Mouse (Mus musculus) right cerebral cortex, postnatal 4 days (tissue): ENCODE results near the gene Zar1l.
"Not testable (repeated sequence)": the region's sequence is repeated elsewhere in the genome, so short reads cannot be mapped to it uniquely, and the experiment has no call there.

ENCODE experiments used
- DNase-seq: peaks from one replicate; pipeline ENCODE4 v3.0.0-alpha.2; 2022

The Zar1l gene

DNA sequence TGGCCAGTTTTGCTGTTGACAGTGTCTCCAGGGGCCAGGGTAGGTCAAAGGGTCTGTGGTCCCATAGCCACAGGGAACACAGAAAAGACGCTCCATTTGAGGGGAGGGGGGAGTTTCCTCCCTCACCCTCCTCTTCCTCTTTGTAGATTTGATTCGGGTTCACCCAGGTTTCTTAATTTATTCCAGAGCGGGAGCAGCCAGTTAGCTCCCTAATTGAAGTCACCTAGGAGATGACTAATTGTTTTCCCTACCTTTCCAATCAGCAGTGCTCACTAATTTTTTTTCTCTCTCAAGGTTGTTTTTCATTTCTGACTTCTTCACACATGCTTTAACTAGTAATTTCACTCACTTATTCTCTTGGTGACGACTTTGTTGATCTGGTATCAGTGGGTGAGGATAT is at the start of gene Zar1l:
Gene Zar1l, minus strand, starts transcription at position 101 of the 400 bp plus-strand sequence.
- DNase-seq: no peak

DNA sequence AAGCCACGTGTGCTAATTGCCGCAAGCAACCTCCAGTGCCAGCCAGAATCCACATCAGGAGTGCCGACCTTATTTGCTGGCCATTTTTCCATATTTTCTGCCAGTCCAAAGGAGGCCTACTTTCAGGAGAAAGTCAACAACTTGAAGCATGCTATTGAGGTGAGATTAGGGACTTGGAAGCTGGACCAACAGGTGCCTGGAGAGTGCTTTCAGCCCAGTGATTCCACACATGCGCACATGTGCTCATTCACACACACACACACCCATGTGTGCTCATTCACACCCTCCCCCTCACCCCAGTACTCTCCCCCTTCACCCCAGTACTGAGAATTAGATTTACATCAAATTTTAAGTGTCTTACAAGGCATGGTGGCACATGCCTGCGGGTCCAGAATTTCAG is 49.0 kb upstream of the Zar1l start:
- DNase-seq: no peak

DNA sequence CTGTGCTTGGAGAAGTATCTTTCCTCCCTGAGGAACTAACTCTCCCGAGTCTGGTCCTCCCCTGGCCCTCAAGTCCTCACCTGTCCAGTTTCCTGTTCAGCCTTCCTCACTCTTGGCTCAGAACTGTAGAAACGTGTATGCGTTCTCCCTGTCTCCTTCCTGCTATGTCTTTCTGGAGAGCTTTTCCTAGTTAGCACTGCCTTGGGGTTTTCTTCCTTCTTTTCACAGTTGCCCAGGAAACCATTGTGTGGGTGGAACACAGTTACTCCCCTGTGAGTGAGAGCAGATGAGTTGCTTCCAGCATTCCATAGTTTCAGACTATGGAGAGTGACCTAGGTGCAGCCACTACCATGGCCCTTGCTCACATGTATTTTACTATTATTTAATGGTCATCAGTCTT is 48.3 kb upstream of the Zar1l start:
- DNase-seq: no peak

DNA sequence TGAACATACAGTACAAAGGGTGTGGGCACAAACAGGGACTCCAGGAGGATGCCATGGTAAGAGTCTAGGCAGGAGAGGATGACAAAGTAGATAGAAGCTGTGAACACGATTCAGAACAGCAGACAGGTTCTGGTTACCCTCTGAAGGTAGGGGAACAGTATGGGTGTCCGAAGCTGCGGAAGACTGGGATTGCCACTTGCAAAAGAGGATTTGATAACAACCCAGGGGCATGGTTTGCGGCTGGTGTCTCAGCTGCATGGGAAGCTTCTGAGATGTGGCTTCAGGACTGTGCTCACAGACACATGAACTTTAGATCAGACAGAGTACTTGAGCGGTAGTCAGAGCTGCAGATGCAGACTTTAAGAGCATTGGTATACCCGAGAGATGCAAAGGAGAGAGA is 46.5 kb upstream of the Zar1l start:
- DNase-seq: no peak

DNA sequence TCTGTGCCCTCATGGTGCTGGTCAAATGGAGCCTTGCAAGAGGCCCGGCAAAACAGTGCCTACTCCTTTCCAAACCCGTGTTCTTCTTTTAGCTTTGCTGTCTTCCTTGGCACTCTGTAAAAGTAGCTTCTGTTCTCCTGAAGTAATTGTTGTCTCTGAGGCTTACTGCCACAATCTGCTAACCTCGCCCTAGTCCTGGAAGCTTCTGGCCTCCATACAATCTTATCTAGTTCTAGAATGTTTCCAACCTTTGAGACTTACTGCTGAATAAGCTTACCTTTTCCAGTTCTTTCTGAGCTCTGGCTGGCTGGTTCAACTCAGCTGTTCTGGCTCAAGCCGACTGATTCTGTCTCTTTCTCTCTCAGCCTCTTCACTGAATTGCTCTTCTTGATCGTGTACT is 43.8 kb upstream of the Zar1l start:
- no peak for DNase-seq

DNA sequence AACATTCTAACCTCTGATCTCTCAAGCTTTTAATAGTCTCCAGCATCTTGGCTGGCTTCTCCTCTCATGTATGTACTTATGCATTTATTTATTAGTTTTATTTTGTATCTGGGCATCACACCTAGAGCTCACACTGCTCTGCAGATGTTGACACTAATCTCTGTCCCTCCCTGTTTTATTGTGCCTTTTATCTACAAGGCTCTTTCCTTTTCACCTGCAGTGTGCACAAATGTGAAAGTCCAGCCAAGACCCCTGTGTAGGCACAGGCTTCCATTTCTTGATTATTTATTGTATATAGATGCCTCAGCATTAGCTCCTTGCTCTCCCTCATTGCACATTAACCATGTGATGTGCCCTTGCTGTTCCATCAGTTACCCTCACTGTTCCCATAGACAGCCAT is 43.4 kb upstream of the Zar1l start:
- no peak for DNase-seq

DNA sequence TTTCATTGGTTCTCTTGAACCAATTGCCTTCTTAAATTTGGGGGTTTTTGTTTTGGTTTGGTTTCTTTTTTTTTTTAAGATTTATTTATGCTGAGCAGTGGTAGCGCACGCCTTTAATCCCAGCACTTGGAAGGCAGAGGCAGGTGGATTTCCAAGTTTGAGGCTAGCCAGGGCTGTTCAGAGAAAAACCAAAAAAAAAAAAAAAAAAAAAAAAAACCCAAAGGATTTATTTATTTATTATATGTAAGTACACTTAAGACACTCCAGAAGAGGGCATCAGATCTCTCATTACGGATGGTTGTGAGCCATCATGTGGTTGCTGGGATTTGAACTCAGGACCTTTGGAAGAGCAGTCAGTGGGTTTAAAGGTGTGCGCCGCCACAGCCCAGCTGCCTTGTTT is 42.9 kb upstream of the Zar1l start:
- no peak for DNase-seq

DNA sequence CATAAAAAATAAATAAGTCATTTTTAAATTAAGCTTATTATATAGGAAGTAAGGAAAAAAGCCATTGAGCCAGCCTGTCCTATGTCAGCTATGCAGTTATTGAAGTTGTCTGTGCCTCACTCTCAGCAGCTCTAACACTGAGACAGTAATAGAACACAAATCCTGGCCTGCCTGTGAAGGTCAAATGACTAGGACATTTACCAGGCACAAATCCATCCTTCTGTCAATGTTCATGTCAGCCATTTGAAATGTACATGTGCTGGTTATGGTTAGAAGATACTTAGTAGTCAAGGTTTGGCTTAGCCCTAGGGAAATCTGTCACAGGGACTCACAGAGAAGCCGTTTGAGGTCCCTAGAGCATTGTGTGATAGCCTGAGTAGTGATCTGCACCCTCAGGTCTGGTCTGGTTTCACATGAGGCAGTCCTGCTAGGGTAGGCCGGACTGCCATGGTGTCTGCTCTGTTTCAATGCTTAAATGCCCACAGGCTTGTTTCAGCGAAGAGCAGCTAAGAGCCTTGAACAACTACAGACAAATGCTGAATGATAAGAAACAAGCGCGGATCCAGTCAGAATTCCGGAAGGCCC is 41.6 kb upstream of the Zar1l start:
- DNase-seq: no peak

DNA sequence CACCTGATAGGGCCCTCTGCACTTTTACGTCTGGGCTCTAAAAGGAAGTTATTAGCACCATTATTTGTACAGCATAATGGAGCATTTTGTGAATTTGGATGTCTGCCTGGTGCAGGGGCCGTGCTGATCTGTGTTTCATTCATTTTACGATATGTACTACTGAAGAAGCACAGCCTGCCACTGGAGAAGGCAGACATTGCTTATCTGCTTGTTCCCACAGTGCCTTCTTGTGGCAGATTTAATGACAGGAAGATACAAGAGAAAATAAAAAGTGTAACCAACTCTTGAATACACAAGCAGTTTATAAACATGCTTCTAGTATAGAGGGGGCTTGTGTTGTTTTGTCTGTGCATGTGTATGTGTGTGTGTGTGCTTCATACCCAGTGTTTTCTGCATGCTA is 33.7 kb upstream of the Zar1l start:
- no peak for DNase-seq

DNA sequence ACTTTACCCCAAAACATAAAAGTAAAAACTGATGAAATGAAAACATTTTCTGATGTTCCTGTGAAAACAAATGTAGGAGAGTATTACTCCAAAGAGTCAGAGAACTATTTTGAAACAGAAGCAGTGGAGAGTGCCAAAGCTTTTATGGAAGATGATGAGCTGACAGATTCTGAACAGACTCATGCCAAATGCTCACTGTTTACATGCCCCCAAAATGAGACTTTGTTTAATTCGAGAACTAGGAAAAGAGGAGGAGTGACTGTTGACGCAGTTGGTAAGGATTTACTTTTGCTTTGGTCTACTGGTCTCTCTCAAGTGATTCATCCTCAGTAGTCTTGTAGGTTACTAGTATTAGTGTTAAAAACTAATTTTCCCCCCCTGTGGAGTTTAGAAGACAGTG is 25.2 kb upstream of the Zar1l start:
- DNase-seq: no peak

DNA sequence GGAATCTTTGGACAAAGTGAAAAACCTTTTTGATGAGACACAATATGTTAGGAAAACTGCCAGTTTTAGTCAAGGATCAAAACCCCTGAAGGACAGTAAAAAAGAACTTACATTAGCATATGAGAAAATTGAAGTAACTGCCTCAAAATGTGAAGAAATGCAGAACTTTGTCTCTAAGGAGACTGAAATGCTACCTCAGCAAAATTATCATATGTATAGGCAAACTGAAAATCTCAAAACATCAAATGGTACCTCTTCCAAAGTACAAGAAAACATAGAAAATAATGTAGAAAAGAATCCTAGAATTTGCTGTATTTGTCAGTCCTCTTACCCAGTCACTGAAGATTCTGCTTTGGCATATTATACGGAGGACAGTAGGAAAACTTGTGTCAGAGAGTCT is 23.3 kb upstream of the Zar1l start:
- DNase-seq: no peak

DNA sequence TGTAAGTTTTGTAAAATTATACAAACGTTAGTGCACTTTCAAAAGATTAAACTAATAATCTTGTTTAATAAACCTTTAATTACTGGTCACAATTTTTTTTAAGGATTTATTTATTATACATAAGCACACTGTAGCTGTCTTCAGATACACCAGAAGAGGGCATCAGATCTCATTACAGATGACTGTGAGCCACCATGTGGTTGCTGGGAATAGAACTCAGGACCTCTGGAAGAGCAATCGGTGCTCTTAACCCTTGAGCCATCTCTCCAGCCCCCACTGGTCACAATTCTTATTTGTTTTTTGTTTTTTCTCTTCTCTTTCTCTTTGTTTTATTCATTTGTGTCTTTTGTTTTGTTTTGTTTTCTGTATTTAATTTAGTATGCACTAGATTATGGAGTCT is 7.3 kb upstream of the Zar1l start:
- no peak for DNase-seq

DNA sequence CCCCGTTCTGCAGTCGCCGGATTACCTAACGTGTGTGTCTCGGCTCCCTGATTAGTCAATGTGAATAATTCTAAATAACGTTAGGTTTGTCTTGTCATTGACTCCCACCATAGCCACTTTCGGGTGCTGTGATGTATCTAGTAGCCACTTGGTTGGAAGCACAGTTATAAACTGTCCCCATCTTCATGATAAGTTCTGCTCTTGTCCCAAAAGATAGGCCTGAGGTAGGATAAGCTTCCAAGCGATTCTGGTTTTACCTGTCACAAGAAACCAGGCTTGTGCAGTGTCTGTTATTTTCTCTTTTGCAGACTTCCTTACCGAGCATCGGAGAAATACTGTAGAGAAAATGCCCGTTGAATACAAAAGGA is 4.9 kb upstream of the Zar1l start:
- no peak for DNase-seq

DNA sequence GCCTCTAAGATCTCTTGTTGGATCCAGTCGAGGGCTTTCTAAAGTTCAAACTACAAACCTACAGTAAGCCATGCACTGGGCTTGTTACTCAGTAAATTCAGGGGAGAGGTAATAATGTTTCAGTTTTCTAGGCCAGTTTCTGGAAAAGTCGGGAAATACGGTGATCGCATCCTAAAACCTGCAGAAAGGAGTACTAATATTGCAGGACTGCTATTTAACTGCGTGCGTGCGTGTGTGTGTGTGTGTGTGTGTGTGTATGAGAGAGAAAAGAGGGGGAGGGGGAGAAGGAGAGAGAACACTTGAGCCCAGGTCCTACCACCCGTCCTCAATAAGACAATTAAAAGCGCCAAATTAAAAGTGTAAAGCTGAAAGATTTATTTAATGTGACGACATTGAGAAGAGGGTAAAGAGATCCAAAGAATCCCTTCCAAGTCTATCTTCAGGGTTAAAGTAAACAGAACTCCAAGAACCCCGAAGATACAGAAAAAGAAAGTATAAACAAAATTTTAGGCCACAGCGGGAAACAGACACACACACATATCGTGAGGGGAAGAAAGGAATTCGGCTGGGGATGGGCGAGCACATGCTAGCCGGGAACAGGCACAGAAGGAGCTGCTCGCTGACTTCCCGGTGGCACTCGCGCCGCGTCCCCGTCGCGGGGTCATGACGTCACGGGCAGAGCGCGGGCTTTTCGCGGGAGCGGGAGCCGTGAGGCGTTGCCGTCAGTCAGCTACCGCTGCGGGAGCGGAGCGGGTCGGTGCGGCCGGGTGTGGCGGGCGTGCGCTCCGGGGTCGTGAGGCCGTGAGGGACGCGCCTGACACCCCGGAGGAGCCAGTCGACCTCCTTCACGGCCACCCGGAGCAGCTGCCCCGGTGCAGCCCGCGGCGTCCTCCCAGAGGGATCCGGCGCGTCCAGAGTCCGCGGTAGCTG is 4.2 kb upstream of the Zar1l start, which contains the start of gene Brca2:
Gene Brca2, plus strand, starts transcription at position 694 of the 930 bp plus-strand sequence.
- DNase-seq: peak; percentile 95

DNA sequence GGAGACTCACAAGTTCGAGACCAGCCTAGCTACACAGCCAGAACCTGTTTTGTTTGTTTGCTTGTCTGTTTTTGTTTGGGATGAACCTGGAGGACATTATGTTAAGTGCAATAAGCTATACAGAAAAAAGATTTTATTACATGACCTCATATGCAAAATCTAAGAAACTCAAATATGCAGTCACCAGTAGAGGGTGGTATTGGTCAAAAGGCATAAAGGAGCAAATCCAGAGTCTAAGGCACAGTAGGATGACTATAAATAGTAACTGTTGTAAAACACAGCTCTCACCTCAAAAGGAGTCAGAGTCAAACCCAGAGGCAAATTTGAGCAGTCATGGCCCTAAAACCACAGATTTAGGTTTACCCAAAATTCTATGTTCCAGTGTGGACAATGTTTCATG is 1.6 kb upstream of the Zar1l start:
- DNase-seq: no peak

DNA sequence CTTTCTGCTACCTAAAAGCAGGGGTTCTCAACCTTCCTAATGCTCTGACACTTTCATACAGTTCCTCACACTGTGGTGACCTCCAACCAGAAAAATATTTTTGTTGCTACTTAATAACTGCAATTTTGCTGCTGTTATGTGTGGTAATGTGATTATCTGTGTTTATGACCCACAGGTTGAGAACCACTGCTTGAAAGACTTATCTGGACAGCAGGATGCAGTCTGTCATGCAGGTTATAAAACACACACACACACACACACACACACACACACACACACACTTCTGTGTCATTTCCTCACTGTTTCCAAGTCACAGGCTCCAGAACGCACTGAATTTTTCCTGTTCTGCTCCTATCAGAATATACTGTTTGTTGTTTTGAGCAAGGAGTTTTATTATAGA is 3.9 kb downstream of the Zar1l start:
- no peak for DNase-seq

DNA sequence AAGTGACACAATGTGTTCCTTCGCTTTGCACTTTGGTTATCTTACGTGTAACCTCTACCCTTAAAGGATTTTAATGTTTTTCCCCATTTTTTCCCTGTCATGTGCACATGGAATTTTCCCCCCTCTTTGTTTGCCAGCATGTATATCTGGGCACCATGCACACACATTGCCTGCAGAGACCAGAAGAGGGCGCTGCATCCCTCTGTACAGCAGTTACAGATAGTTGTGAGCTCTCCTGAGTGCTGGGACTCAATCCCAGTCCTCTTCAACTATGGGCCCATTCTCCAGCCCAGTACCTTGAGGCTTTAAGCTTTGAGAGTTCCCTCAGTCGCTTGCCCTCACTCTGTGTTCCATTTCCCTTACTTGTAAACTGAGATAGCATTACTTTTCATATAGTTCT is 4.7 kb downstream of the Zar1l start:
- DNase-seq: no peak

DNA sequence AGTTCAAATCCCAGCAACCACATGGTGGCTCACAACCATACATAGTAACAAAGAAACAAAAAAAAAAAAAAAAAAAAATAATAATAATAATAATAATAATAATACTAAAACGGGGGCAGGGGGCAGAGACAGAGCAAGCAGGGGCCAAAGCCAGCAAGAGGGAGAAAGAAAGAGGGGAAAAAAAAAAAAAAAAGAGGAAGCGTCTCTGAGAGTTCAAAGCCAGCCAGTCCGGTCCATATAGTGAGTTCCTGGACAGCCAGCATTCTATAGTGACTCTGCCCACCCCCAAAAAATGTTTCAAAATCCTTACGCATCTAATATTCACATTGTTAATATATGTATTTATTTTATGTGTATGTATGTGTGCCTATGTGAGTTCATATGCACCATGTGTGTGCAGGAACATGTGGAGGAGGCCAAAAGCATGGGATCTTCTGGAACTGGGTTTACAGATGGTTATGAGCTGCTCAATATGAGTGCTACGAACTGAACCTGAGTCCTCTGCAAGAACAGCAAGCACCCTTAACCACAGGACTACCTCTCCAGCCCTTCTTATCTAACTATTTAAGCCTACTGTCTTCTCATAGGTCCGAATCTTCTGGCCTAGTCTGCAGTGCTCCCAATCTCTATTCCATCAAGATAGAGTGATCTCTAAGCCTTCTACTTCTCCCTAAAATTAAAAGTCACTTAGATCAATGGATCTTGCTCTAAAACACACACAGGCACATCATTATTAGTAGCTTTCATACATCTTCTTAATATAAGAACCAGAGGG is 7.3 kb downstream of the Zar1l start:
- no peak for DNase-seq

DNA sequence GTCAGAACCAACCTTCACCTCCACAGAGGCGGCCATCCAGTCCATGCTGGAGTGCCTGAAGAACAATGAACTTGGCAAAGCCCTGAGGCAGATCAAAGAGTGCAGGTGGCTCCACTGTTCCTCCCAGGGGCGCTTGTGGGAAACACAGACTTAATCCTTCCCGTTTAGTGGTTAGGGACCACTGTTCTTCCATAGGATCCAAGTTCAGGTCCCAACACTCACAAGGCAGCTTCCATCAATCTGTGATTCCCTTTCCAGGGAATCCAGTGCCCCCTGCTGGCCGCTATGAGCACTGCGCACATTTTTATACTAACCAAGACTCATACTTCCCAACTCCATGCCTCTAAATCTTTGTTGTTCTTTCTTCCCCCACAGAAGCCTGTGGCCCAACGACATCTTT is 22.2 kb downstream of the Zar1l start:
- peak; percentile 49 for DNase-seq

DNA sequence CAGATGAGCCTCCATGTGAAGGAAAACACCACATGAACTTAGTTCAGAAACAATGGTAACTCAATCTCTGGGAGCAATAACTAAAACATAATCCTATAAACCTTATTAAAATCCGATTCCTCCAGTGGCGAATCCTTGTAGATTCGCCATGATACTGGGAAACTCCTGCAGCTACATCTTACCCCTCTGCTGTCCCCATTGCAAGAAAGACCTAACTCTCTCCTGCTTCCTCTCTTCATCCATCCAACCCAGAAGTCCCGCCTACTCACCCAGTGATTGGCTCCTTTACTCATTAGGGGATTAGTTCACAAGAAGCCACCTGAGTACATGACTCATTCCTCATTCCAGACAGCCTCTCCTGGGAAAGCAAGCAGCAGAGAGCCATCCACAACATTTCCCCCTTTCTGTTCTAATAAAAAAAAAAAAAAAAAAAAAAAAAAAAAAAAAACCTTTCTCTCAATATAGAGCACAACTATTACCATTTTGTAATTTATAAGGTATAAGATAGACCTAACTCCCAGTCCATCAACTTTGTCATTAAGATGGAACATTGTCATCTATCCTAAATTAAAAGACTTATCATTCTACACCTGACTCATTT is 26.3 kb downstream of the Zar1l start:
- DNase-seq: not testable (repeated sequence)

DNA sequence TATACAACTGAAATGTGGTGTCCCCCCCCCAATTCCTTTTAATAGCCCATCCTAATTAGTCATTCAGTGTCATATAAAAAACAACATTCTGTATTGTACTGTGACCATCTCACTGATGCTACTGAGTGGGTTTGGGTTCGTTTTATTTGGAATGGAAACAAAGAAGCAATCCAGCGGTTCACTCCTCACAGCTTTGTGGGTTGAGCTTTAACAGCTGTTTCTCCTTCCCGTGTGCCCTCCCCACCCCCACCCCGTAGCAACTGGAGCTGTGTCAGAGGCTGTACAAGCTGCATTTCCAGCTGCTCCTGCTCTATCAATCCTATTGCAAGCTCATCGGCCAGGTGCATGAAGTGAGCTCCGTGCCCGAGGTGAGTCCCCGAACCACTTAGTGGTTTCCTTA is 27.1 kb downstream of the Zar1l start:
- no peak for DNase-seq

DNA sequence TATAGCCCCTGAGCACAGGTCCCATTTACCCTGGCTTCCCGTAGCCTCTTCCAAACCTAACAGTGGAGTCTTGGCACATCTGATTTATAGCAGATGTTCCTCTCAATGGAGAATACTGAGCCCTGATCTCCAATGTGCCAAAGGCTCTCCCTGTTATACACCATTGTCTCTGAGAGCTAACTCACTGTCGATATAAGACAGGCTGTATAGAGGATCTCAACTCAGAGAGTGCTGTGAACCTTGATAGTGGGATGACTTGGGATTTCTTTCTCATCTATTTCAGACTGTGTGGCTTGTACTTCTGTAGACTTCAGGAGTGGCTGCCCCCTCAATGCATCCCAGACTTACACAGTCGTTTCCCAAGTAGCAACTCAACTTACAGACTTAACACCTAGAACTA is 27.7 kb downstream of the Zar1l start:
- no peak for DNase-seq

DNA sequence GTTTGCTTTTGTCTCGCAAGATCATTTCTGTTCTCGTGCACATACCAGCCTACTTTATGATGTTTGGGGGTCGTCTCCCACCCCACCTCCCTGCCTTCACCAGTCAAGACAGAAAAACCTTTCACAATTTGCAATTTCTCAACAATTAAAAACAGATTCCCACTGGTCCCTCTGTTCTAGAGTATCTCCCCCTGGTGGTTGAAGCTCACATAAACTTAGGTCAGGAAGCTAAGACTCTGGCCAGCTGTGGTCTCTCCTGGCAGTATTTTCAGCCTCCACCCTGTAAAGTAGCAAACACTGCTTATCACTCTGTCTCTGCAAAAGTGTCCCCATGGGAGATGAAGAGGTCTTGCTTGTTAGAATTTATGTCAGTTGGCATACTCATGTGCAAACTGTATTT is 32.8 kb downstream of the Zar1l start:
- DNase-seq: no peak

DNA sequence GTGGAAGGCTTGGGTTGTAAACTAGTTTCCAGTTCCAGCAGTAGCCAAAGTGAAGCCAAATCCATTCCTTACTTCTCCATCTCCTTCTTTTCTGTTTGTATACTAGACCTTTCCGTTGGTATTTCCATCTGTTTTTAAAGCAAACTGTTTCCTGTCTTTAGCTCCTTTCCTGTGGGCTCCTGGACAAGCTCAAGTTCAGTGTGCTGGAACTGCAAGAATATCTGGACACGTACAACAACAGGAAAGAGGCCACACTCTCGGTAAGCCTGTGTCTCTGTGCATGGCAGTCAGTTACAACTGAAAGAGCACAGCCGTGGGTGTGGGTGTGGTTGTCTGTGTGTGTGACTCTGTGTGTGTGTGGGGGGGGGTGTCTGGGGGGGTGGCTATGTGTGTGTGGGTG is 39.4 kb downstream of the Zar1l start:
- DNase-seq: no peak
